Mouse (Mus musculus) spleen, adult 12 weeks (tissue): ENCODE measurements around the gene Lrtm1.

ENCODE experiments used
- DNase-seq: peaks from one replicate; pipeline ENCODE4 v3.0.0; 2022; ENCODE audit warnings: low spot score

The Lrtm1 gene

DNA sequence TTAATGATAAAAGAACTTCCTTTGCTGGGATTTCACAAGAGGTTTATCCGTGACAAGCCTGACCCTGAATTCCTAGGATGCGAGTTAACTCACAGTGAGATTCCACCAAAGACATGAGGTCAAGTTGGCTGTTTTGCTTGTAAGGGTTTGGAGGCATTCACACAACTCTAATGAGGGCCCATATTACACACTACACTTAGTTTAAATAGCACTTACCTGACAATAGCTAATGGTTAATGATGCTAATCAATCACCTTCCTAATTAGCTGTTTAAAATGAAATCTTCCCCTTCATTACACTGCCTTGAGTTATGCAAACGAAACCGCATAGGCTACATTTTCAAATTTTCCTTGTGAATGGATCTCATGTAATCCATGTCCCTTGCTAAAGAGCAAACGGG lies 20.2 kb downstream of the Lrtm1 start:
- DNase-seq: no peak

DNA sequence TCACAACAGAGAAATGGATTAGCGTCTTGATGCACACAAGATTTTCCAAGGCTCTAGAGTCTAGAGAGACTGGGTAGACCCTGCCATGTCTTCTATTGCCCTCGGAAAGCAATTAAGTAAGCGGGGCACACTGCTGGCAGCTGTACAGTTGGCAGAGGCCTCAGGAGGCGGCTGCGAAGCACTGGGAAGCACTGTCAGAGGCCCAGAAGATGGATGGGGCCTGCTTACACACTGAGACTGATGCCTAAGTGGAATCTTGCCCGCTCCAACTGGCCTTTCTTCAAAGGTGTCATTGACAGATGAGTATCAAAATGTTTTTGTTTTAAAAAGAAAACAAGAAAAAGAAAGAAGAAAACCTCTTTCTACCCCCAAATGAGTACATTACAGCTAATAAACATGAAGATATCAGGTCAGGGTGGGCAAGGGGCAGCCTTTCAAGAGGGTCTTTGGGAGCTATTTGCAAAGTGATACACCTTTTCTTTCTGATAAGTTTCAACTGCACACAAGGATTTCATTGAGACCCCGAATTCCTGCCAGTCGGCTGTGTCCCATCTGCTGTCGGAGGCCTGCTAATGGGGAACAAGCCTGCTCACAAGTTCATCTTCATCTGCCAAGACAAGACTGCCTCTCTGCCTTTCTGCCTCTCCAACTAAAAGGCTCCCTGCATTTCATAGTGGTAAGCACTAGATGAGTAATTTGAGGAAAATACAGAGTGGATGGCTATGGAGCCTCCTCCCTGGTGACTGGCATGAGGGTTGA lies 22.8 kb downstream of the Lrtm1 start:
- DNase-seq: no peak

- no peak for DNase-seq
Observed at GRCm38 (mm10) chr14:29041498-29041897, 23.5 kb downstream of the Lrtm1 start.

GRCm38 (mm10) chr14:29042355-29042754 lies 24.3 kb downstream of the Lrtm1 start:
- no peak for DNase-seq

DNA sequence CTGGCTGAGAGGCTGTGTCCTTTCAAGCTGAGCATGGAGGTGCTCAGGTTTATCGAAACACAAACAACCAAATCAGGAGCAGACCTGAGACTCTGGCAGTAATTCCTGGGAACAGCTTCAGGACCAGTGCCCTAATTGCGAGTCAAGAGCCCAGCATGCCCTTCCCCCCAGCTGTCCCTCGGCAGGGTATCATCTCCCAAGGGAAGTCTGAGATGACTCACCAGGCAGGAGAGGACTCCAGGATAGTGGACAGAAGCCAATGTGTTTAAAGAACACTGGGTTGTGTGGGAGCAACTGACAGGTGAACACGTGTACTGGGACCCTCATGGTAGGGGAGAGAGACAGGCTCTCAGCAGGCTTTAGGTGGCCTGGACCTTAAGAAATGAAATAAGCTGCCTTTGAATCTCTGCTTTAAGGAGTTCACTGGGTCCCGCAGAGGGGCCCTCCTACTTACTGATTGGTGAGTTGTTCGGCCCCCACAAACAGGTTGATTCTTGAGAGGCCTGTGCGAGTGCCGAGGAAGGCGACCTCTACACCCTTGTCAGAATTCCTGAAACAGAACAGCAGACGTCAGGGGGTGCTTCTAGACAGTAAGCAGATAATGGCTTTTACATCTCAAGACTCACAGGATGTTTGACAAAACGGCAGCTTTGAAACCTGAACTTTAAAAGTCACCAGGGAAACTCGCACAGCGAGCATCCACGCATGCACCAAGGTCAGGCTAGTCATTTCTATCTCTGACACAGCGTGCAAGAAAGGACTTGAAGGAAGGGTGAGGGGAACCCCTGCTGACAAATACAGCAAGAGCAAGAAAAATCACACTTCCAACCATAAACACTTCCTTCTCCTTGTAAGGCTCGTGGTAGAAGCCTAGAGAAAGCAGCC lies 34.2 kb downstream of the Lrtm1 start:
- no peak for DNase-seq

DNA sequence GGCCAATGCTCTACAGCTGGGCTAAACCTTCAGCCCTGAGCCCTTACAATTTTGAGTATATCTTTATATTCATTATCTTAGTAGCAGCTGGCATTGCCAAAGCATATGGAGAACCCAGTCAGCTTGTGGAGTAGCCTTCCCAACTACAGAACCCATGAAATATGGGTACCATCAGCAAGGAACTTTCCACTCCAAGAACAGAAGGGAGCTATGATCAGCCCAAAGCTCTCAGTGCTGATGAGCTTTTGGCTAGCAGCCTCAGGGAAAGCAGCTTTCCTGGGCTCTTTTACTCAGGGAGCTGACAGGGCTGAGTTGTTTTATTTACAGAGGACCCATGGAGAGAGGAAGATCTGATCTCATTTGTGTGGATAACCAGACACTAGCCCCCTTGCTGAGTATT lies 42.7 kb downstream of the Lrtm1 start:
- DNase-seq: no peak

DNA sequence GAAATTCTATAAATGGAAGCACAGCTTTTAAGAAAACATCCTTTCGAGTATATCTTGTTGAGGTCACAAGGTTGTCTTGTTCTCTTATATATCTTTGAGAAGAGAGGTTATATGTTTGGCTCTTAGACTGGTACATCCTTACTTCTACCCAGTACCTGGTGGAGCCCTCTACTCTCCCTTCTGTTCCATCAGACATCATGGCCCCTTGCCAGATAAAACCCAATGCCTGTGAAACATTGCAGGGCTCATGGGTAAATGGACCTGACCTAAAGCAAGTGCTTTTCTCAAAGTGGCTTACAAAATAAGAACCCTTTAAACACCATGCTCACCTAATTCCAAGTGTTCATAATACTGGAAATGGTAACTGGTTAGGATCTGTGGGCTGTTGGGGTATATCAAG lies 43.5 kb downstream of the Lrtm1 start:
- DNase-seq: no peak

DNA sequence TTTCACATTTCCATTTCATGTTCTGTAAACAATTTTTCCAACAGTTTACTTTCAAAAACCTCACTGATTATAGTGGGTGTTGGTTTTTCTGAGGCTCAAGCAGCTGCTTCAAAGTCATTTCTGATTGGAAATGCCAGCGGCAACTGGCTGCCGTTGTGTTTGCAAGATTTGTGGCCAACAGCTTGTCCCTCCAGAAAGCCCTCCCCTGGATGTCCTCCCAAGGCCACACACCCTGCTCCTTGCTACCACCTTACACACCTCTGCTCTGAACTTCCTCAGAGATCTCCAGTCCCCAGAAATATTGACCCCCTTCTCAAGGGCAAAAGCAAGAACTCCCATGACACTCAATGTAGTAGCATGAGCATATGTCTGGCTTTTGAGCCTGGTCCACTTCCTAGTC lies 44.7 kb downstream of the Lrtm1 start:
- DNase-seq: no peak

- no peak for DNase-seq
Observed at GRCm38 (mm10) chr14:29073747-29074146, 55.7 kb downstream of the Lrtm1 start.

DNA sequence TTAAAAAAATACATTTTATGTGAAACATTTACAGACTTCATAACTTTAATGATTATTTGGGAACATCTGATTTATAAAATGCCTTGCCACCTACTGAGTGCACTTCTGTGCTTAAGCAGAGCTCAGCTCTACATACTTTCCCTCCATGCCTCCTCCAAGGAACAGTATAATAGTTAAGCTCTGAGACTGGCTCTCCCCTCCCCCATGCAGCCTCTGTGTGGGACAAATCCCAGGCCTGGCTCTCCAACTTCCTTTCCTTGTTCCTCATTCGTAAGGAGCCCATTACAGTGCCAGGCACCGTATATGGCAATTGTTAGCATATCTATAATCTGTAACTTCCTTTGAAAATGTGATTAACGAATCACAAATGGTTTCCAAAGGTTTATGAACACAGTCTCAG lies 59.4 kb downstream of the Lrtm1 start:
- DNase-seq: no peak

- no peak for DNase-seq
Observed at GRCm38 (mm10) chr14:29080228-29080627, 62.2 kb downstream of the Lrtm1 start.

DNA sequence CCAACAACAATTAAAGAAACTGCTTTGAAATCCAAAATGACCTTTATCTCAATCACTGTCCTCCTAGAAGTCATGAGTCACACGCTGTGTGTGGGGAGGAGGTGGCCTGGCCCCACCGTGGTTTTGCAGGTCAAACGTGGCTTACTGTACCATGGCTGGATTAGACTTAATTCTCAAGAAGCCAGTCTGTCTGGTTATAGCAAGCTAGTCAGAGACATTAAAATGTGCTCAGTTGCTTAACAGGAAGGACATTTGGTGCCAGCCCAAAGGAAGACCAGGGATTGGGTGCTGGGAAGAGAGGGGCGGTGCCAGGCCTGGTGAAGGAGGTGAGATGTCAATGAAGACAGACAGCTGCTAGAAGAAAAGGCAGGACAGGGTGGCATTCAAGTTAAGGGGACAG lies 62.6 kb downstream of the Lrtm1 start:
- no peak for DNase-seq

- DNase-seq: no peak
Observed at GRCm38 (mm10) chr14:29082171-29082570, 64.2 kb downstream of the Lrtm1 start.
